In the genomic region with DNA sequence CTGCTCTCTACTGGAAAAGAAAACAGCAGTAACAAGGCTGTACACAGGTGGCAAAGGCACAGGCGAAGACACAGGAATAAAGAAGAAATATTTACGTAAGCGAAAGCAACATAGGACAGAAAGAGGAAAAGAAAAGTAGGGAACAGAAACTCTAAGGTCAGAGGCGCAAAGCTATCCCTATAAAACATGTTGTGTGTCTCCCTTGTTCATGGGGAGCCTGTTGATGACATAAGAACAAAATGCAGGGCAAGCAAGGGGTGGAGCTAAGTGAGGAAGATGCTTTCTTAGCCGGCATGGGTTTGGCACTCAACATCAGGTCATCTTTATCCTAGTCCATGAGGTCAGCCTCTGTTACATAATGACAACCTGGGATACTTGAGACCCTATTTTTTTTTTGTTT, we compare ENCODE assay signal across 31 mouse cellular contexts.
"Had no signal": no experiment of that assay in that cellular context is flagged by ENCODE, and none has a peak within 500 bp of the region (broad histone marks: within the 10 kb centered on the region; RNA-seq: fewer than 3 reads in every experiment).

No protein-coding gene starts in this region.

- ATAC-seq: liver, embryonic 12.5 days; liver, postnatal 0 days; lung, postnatal 0 days; midbrain, embryonic 13.5 days; midbrain, embryonic 15.5 days; midbrain, embryonic 16.5 days had no signal

- H3K27me3 ChIP-seq: limb, embryonic 12.5 days; limb, embryonic 13.5 days; limb, embryonic 15.5 days; liver, embryonic 12.5 days; liver, embryonic 13.5 days; liver, embryonic 15.5 days; lung, embryonic 15.5 days; megakaryocyte, embryonic 14.5 days; midbrain, embryonic 12.5 days; midbrain, embryonic 13.5 days; midbrain, embryonic 15.5 days; neural tube, embryonic 12.5 days had no signal

- H3K9ac ChIP-seq: limb, embryonic 12.5 days; limb, embryonic 13.5 days; limb, embryonic 15.5 days; liver, embryonic 12.5 days; liver, embryonic 13.5 days; liver, embryonic 14.5 days; liver, embryonic 15.5 days; liver, postnatal 0 days; lung, embryonic 14.5 days; lung, embryonic 15.5 days; midbrain, embryonic 12.5 days; midbrain, embryonic 13.5 days; midbrain, embryonic 15.5 days; neural tube, embryonic 12.5 days had no signal

- H3K36me3 ChIP-seq: limb, embryonic 13.5 days; limb, embryonic 15.5 days; liver, embryonic 12.5 days; liver, embryonic 13.5 days; liver, embryonic 15.5 days; lung, embryonic 15.5 days; midbrain, embryonic 12.5 days; midbrain, embryonic 13.5 days; midbrain, embryonic 15.5 days had no signal

- H3K4me3 ChIP-seq: left cerebral cortex, adult 2 months; limb, embryonic 10.5 days; limb, embryonic 12.5 days; limb, embryonic 13.5 days; limb, embryonic 15.5 days; liver, embryonic 12.5 days; liver, embryonic 13.5 days; liver, embryonic 15.5 days; lung, embryonic 15.5 days; megakaryocyte, embryonic 14.5 days; midbrain, embryonic 10.5 days; midbrain, embryonic 12.5 days; midbrain, embryonic 13.5 days; midbrain, embryonic 15.5 days; myocyte; neural tube, embryonic 12.5 days had no signal

- H3K4me1 ChIP-seq: limb, embryonic 10.5 days; lung, embryonic 15.5 days had no signal

- H3K27ac ChIP-seq: left cerebral cortex, adult 2 months; limb, embryonic 10.5 days; limb, embryonic 12.5 days; limb, embryonic 13.5 days; limb, embryonic 15.5 days; liver, embryonic 12.5 days; liver, embryonic 13.5 days; liver, embryonic 14.5 days; liver, embryonic 15.5 days; lung, embryonic 15.5 days; macrophage; midbrain, embryonic 10.5 days; midbrain, embryonic 12.5 days; midbrain, embryonic 13.5 days; midbrain, embryonic 15.5 days; neural tube, embryonic 12.5 days had no signal

- DNase-seq: left cerebral cortex, postnatal 4 days; liver; liver, embryonic 13.5 days; liver, postnatal 0 days; lung, adult 18-20 months; lung, adult 2 months; lung, embryonic 14.5 days; lung, postnatal 10 days; lung, postnatal 14 days; lung, postnatal 36 days; lung, postnatal 4 days; midbrain, embryonic 14.5 days had no signal
